Mouse (Mus musculus): ENCODE measurements at regions not wholly inside any gene's neighbourhood (a gene's known extent, or its start where the extent isn't known, plus 50 kb on each side); places are given as distances from the start of the nearest gene placed in this dataset.

DNA sequence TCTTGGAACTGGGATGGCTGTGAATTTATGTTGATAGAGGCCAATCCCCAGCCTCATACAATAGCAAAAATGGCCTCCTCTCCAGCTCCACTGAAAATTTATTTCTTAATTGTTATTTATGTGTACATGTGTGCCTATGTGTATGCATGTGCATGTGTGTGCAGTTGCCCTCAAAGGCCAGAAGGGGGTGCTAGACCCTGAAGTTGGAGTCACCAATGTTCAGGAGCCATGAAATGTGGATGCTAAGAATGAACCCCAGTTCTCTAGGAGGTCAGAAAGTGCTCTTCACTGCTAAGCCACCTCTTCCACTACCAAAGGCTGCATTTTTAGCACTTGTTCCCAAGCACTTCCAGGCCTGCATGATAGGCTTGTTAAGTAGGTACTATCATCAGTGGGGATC lies 73.8 kb downstream of the Hoxc4 start:
- no peaks in the 10 kb centered on the region for H3K79me2 ChIP-seq (ENCODE audit: control insufficient read depth, insufficient read depth)
- no peaks in the 10 kb centered on the region for H3K27me3 ChIP-seq (ENCODE audit: control insufficient read depth, insufficient read depth, insufficient read length)
- no peak overlapping the region for H3K4me3 ChIP-seq
- H3K4me2 ChIP-seq (ENCODE audit: low read depth), result no peak overlapping the region
- H3ac ChIP-seq (ENCODE audit: control insufficient read depth, insufficient read length), result no peak overlapping the region
- H3K36me3 ChIP-seq (ENCODE audit: control insufficient read depth, insufficient read depth), result peaks cover 3% of the 10 kb centered on the region
- TF ChIP-seq TCF12 (IDR thresholded peaks at IDR 0.05; ENCODE audit: insufficient read depth, poor library complexity, severe bottlenecking), result no peak

DNA sequence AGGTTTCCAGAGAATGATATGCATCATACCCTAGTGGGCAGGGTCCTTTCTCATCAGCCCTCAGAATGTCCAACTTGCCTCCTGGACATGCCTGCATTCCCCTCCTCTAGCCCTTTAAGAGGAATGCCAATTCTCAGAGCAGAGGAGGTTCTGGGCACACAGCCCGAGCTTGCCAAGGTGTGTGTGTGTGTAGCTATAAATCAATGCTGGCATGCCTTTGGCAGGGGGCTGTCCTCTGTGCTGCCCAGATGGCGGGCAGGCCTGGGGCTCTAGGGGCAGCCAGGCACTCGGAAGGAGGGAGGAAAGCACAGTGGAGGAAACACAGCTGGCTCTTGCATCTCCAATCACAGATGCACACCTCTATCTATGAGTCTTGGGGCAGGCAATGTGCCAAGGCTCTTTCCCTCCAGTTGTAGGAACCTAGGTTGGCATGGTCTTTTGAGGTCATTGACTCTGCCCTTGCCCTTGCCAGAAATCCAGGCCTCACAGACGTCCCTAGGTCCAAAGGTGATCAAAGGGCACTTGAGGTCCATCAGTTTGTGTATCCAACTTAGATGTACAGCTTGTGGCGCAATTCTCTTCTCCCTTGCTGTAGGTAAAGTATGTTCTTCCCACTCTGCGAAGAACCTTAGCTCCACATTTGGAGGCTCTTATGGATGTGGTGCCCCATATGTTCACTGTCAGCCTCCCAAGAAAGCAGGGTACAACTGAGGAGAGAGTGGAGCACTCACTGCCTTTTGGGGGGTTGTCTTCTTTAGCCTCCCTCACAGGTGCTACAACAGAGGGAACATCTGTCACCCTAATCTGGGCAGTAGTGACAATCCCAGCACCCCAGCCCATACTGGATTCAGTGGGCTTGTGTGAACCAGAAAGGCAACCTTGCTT lies 71.8 kb downstream of the Hoxc4 start:
- H3ac ChIP-seq (ENCODE audit: control insufficient read depth, insufficient read length), result no peak overlapping the region
- no peaks in the 10 kb centered on the region for H3K36me3 ChIP-seq (ENCODE audit: control insufficient read depth, insufficient read depth)
- H3K4me2 ChIP-seq (ENCODE audit: low read depth), result peak overlapping the region; percentile 62
- no peaks in the 10 kb centered on the region for H3K79me2 ChIP-seq (ENCODE audit: control insufficient read depth, insufficient read depth)
- H3K4me3 ChIP-seq, result no peak overlapping the region
- TF ChIP-seq TCF12 (IDR thresholded peaks at IDR 0.05; ENCODE audit: insufficient read depth, poor library complexity, severe bottlenecking) (peak; percentile 1), CEBPB (IDR thresholded peaks at IDR 0.05; ENCODE audit: insufficient read depth, poor library complexity, severe bottlenecking) (no peak)
- no peaks in the 10 kb centered on the region for H3K27me3 ChIP-seq (ENCODE audit: control insufficient read depth, insufficient read depth, insufficient read length)

DNA sequence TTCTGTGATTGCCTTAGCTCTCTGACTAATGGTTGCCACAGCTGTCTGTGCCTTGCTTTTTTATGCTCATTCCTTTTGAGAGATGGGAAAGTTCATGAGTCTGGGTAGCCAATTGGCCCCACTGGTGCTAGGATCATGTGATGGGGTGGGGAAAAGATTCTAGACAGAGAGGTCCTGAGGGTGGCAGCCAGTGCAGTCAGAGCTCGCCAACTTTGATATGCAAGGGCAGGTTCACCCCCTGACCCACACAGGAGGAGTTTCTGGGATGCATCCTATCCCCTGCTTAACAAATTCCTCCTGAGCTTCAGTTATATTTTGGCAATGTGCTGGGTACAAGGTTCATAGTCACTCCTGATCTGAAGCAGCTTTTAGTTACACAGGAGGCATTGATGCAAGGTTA lies 71.1 kb downstream of the Hoxc4 start:
- H3K4me2 ChIP-seq (ENCODE audit: low read depth), result peak overlapping the region; percentile 62
- H3K79me2 ChIP-seq (ENCODE audit: control insufficient read depth, insufficient read depth), result no peaks in the 10 kb centered on the region
- H3ac ChIP-seq (ENCODE audit: control insufficient read depth, insufficient read length), result no peak overlapping the region
- no peaks in the 10 kb centered on the region for H3K36me3 ChIP-seq (ENCODE audit: control insufficient read depth, insufficient read depth)
- TF ChIP-seq MYOD1 (IDR thresholded peaks at IDR 0.05; ENCODE audit: control insufficient read depth in 1 of 3, insufficient read length in 2 of 3, low read depth in 2 of 3) (peak in 2 of 3 experiments; percentile 34 to 49), MYOG (IDR thresholded peaks at IDR 0.05; ENCODE audit: control insufficient read depth in 1 of 3, insufficient read depth in 1 of 3, insufficient read length in 2 of 3, low read depth in 2 of 3) (peak in 1 of 3 experiments; percentile 34), SRF (IDR thresholded peaks at IDR 0.05; ENCODE audit: control insufficient read depth, insufficient read length, low read depth) (no peak), POLR2AphosphoS2 (IDR thresholded peaks at IDR 0.05; ENCODE audit: insufficient read length, low read depth) (no peak), MAX (IDR thresholded peaks at IDR 0.05; ENCODE audit: low read depth) (no peak), E2F4 (IDR thresholded peaks at IDR 0.05; ENCODE audit: insufficient read depth) (no peak), USF1 (IDR thresholded peaks at IDR 0.05; ENCODE audit: low read depth) (peak; percentile 83)
- H3K4me3 ChIP-seq, result no peak overlapping the region
- no peaks in the 10 kb centered on the region for H3K27me3 ChIP-seq (ENCODE audit: control insufficient read depth, insufficient read depth, insufficient read length)

DNA sequence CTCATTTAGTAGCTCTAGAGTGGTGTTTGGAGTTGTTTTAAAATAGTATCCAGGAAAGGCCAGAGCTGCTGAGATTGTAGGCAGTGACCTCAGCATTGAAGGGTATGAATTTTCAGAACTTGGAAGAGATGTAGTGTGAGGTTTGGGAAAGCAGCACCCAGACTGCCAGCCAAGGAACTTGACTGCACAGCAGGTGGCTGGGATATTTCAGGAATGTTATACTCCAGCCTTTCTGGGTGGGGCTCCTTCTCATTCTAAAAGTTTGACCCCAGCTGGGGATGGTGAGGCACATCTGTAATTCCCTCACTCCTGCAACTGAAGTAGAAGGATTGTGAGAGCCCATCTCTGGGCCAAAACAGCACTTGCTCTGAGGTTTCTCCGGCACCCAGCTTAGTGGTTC lies 70.7 kb downstream of the Hoxc4 start:
- Histone ChIP-seq H3K4me3 (no peak overlapping the region), H3K4me2 (ENCODE audit: low read depth) (peak overlapping the region; percentile 62), H3K36me3 (ENCODE audit: control insufficient read depth, insufficient read depth) (no peaks in the 10 kb centered on the region), H3K27me3 (ENCODE audit: control insufficient read depth, insufficient read depth, insufficient read length) (no peaks in the 10 kb centered on the region), H3ac (ENCODE audit: control insufficient read depth, insufficient read length) (no peak overlapping the region), H3K79me2 (ENCODE audit: control insufficient read depth, insufficient read depth) (no peaks in the 10 kb centered on the region)
- no peak for TF ChIP-seq POLR2A (IDR thresholded peaks at IDR 0.05; ENCODE audit: insufficient read length, low read depth)
- no peak for TF ChIP-seq TCF3 (IDR thresholded peaks at IDR 0.05; ENCODE audit: insufficient read length, low read depth)
- TF ChIP-seq E2F4 (IDR thresholded peaks at IDR 0.05; ENCODE audit: insufficient read depth), result no peak
- no peak for TF ChIP-seq USF1 (IDR thresholded peaks at IDR 0.05; ENCODE audit: low read depth)
- no peak for TF ChIP-seq REST (IDR thresholded peaks at IDR 0.05; ENCODE audit: insufficient read depth, insufficient read length)
- no peak for TF ChIP-seq SRF (IDR thresholded peaks at IDR 0.05; ENCODE audit: control insufficient read depth, insufficient read length, low read depth)
- no peak for TF ChIP-seq POLR2AphosphoS2 (IDR thresholded peaks at IDR 0.05; ENCODE audit: insufficient read length, low read depth)
- no peak for TF ChIP-seq CEBPB (IDR thresholded peaks at IDR 0.05; ENCODE audit: insufficient read depth, poor library complexity, severe bottlenecking)
- TF ChIP-seq MYOG (IDR thresholded peaks at IDR 0.05; ENCODE audit: control insufficient read depth in 1 of 3, insufficient read depth in 1 of 3, insufficient read length in 2 of 3, low read depth in 2 of 3), result peak in 2 of 3 experiments; percentile 35 to 68
- TF ChIP-seq MYOD1 (IDR thresholded peaks at IDR 0.05; ENCODE audit: control insufficient read depth in 1 of 3, insufficient read length in 2 of 3, low read depth in 2 of 3), result peak; percentile 12 to 84 (median 75)
- TF ChIP-seq MAX (IDR thresholded peaks at IDR 0.05; ENCODE audit: low read depth), result no peak
- no peak for TF ChIP-seq TCF12 (IDR thresholded peaks at IDR 0.05; ENCODE audit: insufficient read depth, poor library complexity, severe bottlenecking)

DNA sequence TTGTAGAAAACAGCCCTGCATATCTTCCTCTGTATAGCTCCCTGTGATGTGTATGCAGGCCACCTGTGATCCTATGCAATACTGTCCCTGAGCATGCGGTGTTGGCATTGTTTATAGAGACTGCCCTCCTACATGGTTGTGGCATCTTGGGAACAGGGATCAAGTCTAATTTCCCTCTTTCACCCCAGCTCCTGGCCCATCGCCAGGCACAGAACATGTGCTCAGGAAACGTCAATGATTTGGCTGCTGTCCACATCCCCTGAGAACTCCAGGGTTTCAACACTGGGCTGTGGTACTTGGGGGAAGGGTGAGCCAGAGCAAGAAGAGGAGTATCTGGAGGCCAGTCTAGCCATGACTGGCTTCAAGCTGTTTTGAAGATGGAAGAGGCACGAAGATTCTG lies 68.5 kb downstream of the Hoxc4 start:
- no peak for TF ChIP-seq SRF (IDR thresholded peaks at IDR 0.05; ENCODE audit: control insufficient read depth, insufficient read length, low read depth)
- TF ChIP-seq MYOD1 (IDR thresholded peaks at IDR 0.05; ENCODE audit: control insufficient read depth in 1 of 3, insufficient read length in 2 of 3, low read depth in 2 of 3), result peak in 2 of 3 experiments; percentile 35 to 51
- TF ChIP-seq POLR2A (IDR thresholded peaks at IDR 0.05; ENCODE audit: insufficient read length, low read depth), result no peak
- TF ChIP-seq TCF12 (IDR thresholded peaks at IDR 0.05; ENCODE audit: insufficient read depth, poor library complexity, severe bottlenecking), result no peak
- TF ChIP-seq USF1 (IDR thresholded peaks at IDR 0.05; ENCODE audit: low read depth), result peak; percentile 71
- no peak for TF ChIP-seq E2F4 (IDR thresholded peaks at IDR 0.05; ENCODE audit: insufficient read depth)
- 0 out of 2 replicates have a peak, but pooled peaks have one; percentile 23 for TF ChIP-seq CEBPB (IDR thresholded peaks at IDR 0.05; ENCODE audit: insufficient read depth, poor library complexity, severe bottlenecking)
- no peak for TF ChIP-seq MAX (IDR thresholded peaks at IDR 0.05; ENCODE audit: low read depth)
- TF ChIP-seq POLR2AphosphoS2 (IDR thresholded peaks at IDR 0.05; ENCODE audit: insufficient read length, low read depth), result no peak
- no peak for TF ChIP-seq TCF3 (IDR thresholded peaks at IDR 0.05; ENCODE audit: insufficient read length, low read depth)
- no peak for TF ChIP-seq REST (IDR thresholded peaks at IDR 0.05; ENCODE audit: insufficient read depth, insufficient read length)
- TF ChIP-seq MYOG (IDR thresholded peaks at IDR 0.05; ENCODE audit: control insufficient read depth in 1 of 3, insufficient read depth in 1 of 3, insufficient read length in 2 of 3, low read depth in 2 of 3), result peak in 1 of 3 experiments; percentile 16
- H3K27me3 ChIP-seq (ENCODE audit: control insufficient read depth, insufficient read depth, insufficient read length), result no peaks in the 10 kb centered on the region

More for the DNA sequence above, 68.5 kb downstream of the Hoxc4 start:
- H3K4me3 ChIP-seq, result no peak overlapping the region
- H3K79me2 ChIP-seq (ENCODE audit: control insufficient read depth, insufficient read depth), result no peaks in the 10 kb centered on the region
- no peak overlapping the region for H3ac ChIP-seq (ENCODE audit: control insufficient read depth, insufficient read length)
- no peaks in the 10 kb centered on the region for H3K36me3 ChIP-seq (ENCODE audit: control insufficient read depth, insufficient read depth)
- H3K4me2 ChIP-seq (ENCODE audit: low read depth), result no peak overlapping the region
